Mouse (Mus musculus): ENCODE measurements around the gene Slc2a9. TPM values are rescaled to one million over a fixed set of nuclear protein-coding genes. Genes with fewer than 3 reads are reported as not detected.

Slc2a9 gene
- polyA plus RNA-seq, 1 experiment from 2014 or later = 2.4 TPM

- no peaks in the 10 kb centered on the region for H3K27me3 ChIP-seq (ENCODE audit: insufficient read depth, low read length)
- peaks cover 6% of the 10 kb centered on the region; the same call in 1 of the 2 replicates for H3K4me1 ChIP-seq (ENCODE audit: insufficient read depth, low read length)
- no peak overlapping the region for H3K9ac ChIP-seq (replicated peaks; ENCODE audit: low read length)
- H3K9me3 ChIP-seq (ENCODE audit: low read length) = 0 out of 2 replicates have a peak, but pooled peaks cover 2% of the 10 kb centered on the region
- ATAC-seq (ENCODE audit: low FRiP score, low TSS enrichment) = peak; percentile 23; the same call in 1 of the 2 replicates
- WGBS = 60% methylated on average over 3 of the region's 3 CpGs
- no peaks in the 10 kb centered on the region for H3K36me3 ChIP-seq (ENCODE audit: insufficient read depth, low read length)
- H3K27ac ChIP-seq (ENCODE audit: low read length) = peak overlapping the region; percentile 37; the same call in 1 of the 2 replicates
- no peak overlapping the region for H3K4me3 ChIP-seq (ENCODE audit: low read length)
- H3K4me2 ChIP-seq (replicated peaks; ENCODE audit: low read depth, low read length) = no peak overlapping the region
Observed at GRCm38 (mm10) chr5:38505435-38505765, 2.5 kb upstream of the Slc2a9 start.

- Histone ChIP-seq H3K4me2 (replicated peaks; ENCODE audit: low read depth, low read length) (no peak overlapping the region), H3K36me3 (ENCODE audit: insufficient read depth, low read length) (no peaks in the 10 kb centered on the region), H3K4me3 (ENCODE audit: low read length) (no peak overlapping the region), H3K9ac (replicated peaks; ENCODE audit: low read length) (no peak overlapping the region), H3K9me3 (ENCODE audit: low read length) (0 out of 2 replicates have a peak, but pooled peaks cover 2% of the 10 kb centered on the region), H3K4me1 (ENCODE audit: insufficient read depth, low read length) (peaks cover 6% of the 10 kb centered on the region; the same call in 1 of the 2 replicates), H3K27me3 (ENCODE audit: insufficient read depth, low read length) (no peaks in the 10 kb centered on the region), H3K27ac (ENCODE audit: low read length) (peak overlapping the region; percentile 37; the same call in 1 of the 2 replicates)
- WGBS = 52% methylated on average over 6 of the region's 6 CpGs
- 0 out of 2 replicates have a peak, but pooled peaks have one; percentile 23 for ATAC-seq (ENCODE audit: low FRiP score, low TSS enrichment)
Observed at GRCm38 (mm10) chr5:38504747-38505434, 1.9 kb upstream of the Slc2a9 start.

DNA sequence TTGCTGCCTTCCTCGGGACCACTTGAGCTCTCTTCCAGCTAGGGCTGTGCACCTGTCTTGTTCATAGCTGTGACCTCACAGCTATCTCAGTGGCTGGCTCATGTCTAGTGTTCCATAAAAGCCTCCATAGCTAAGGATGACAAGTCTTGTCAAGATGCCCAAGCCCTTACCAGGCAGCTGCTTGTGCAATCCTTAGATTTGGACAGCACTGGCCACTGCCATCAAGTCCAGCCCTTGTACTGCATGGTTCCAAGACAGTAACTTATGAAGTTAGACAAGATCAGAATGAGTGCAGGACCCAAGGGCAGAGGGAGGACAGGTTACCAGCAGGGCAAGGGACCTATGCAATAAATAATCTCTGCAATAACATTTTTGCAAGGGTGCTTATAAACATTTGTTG is 1.2 kb upstream of the Slc2a9 start:
- Histone ChIP-seq H3K9ac (replicated peaks; ENCODE audit: low read length) (no peak overlapping the region), H3K9me3 (ENCODE audit: low read length) (0 out of 2 replicates have a peak, but pooled peaks cover under 1% of the 10 kb centered on the region), H3K36me3 (ENCODE audit: insufficient read depth, low read length) (no peaks in the 10 kb centered on the region), H3K4me1 (ENCODE audit: insufficient read depth, low read length) (peaks cover 6% of the 10 kb centered on the region; the same call in 1 of the 2 replicates), H3K27me3 (ENCODE audit: insufficient read depth, low read length) (no peaks in the 10 kb centered on the region), H3K27ac (ENCODE audit: low read length) (no peak overlapping the region), H3K4me2 (replicated peaks; ENCODE audit: low read depth, low read length) (no peak overlapping the region), H3K4me3 (ENCODE audit: low read length) (no peak overlapping the region)
- no peak for ATAC-seq (ENCODE audit: low FRiP score, low TSS enrichment)
- 77% methylated on average over 1 of the region's 1 CpGs for WGBS

DNA sequence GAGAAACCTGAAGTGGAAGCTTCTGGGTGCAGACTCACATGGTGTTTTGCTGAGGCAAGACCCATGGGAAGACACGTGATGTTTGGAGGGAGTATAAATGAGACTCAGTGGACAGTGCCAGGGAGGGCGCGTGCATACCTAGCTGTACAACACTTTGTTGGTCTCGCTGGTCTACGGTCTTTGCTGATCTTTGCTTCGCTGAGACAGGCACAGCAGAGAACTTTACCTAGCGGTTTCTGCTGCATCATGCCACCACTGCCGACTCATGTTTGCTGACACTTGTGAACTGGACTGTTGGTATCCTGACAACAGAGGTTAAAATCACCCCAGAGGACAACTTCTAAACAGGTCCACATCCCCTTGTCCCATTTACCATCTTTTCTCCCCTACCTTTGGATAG is 2.9 kb downstream of the Slc2a9 start:
- no peaks in the 10 kb centered on the region for H3K27me3 ChIP-seq (ENCODE audit: insufficient read depth, low read length)
- H3K9me3 ChIP-seq (ENCODE audit: low read length) = no peaks in the 10 kb centered on the region
- no peak overlapping the region for H3K9ac ChIP-seq (replicated peaks; ENCODE audit: low read length)
- no peaks in the 10 kb centered on the region; the same call in 1 of the 2 replicates for H3K4me1 ChIP-seq (ENCODE audit: insufficient read depth, low read length)
- no peaks in the 10 kb centered on the region for H3K36me3 ChIP-seq (ENCODE audit: insufficient read depth, low read length)
- no peak overlapping the region for H3K27ac ChIP-seq (ENCODE audit: low read length)
- H3K4me3 ChIP-seq (ENCODE audit: low read length) = no peak overlapping the region
- no peak overlapping the region for H3K4me2 ChIP-seq (replicated peaks; ENCODE audit: low read depth, low read length)
- WGBS = 85% methylated on average over 8 of the region's 8 CpGs
- ATAC-seq (ENCODE audit: low FRiP score, low TSS enrichment) = no peak

DNA sequence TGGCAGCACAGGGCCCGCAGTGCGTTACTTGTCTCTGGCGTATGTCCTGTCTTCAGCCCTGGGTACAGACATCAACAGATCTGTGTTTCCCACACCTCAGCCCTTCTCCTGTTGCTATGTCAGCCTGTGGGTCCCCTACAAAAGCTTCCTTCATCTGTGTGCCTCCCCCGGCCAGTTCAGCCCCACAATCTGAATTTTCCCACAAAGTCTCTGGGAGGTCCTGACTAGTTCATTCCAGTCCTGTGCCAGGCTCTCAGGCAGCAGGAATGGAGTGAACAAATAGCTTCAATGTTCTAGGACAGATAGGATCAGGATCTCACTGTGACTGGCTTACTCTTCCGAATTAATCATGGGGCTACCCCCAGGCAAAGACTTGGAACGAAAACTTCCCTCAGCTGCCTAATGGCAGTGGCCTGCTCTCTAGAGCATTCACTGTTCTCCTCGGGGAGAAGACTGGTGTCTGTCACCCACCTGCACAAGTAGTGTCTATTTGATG is 3.6 kb downstream of the Slc2a9 start:
- no peak overlapping the region for H3K4me2 ChIP-seq (replicated peaks; ENCODE audit: low read depth, low read length)
- H3K4me1 ChIP-seq (ENCODE audit: insufficient read depth, low read length) = no peaks in the 10 kb centered on the region
- no peaks in the 10 kb centered on the region for H3K9me3 ChIP-seq (ENCODE audit: low read length)
- peak overlapping the region; percentile 52 for H3K27ac ChIP-seq (ENCODE audit: low read length)
- peak; percentile 81 for ATAC-seq (ENCODE audit: low FRiP score, low TSS enrichment)
- WGBS = 78% methylated on average over 7 of the region's 7 CpGs
- H3K27me3 ChIP-seq (ENCODE audit: insufficient read depth, low read length) = no peaks in the 10 kb centered on the region
- H3K4me3 ChIP-seq (ENCODE audit: low read length) = no peak overlapping the region
- H3K9ac ChIP-seq (replicated peaks; ENCODE audit: low read length) = no peak overlapping the region
- H3K36me3 ChIP-seq (ENCODE audit: insufficient read depth, low read length) = no peaks in the 10 kb centered on the region

GRCm38 (mm10) chr5:38498479-38498878 is 4.5 kb downstream of the Slc2a9 start:
- WGBS = 59% methylated on average over 5 of the region's 5 CpGs
- Histone ChIP-seq H3K27me3 (ENCODE audit: insufficient read depth, low read length) (no peaks in the 10 kb centered on the region), H3K27ac (ENCODE audit: low read length) (no peak overlapping the region), H3K4me2 (replicated peaks; ENCODE audit: low read depth, low read length) (no peak overlapping the region), H3K9ac (replicated peaks; ENCODE audit: low read length) (no peak overlapping the region), H3K9me3 (ENCODE audit: low read length) (no peaks in the 10 kb centered on the region), H3K36me3 (ENCODE audit: insufficient read depth, low read length) (no peaks in the 10 kb centered on the region), H3K4me1 (ENCODE audit: insufficient read depth, low read length) (no peaks in the 10 kb centered on the region), H3K4me3 (ENCODE audit: low read length) (no peak overlapping the region)
- ATAC-seq (ENCODE audit: low FRiP score, low TSS enrichment) = no peak

- no peak overlapping the region for H3K4me2 ChIP-seq (replicated peaks; ENCODE audit: low read depth, low read length)
- H3K27ac ChIP-seq (ENCODE audit: low read length) = no peak overlapping the region
- H3K4me3 ChIP-seq (ENCODE audit: low read length) = no peak overlapping the region
- WGBS = 54% methylated on average over 8 of the region's 8 CpGs
- ATAC-seq (ENCODE audit: low FRiP score, low TSS enrichment) = no peak
- H3K4me1 ChIP-seq (ENCODE audit: insufficient read depth, low read length) = no peaks in the 10 kb centered on the region
- H3K9me3 ChIP-seq (ENCODE audit: low read length) = peaks cover 3% of the 10 kb centered on the region; the same call in 1 of the 2 replicates
- H3K27me3 ChIP-seq (ENCODE audit: insufficient read depth, low read length) = no peaks in the 10 kb centered on the region
- H3K9ac ChIP-seq (replicated peaks; ENCODE audit: low read length) = no peak overlapping the region
- H3K36me3 ChIP-seq (ENCODE audit: insufficient read depth, low read length) = no peaks in the 10 kb centered on the region
Observed at GRCm38 (mm10) chr5:38496491-38497057, 6.4 kb downstream of the Slc2a9 start.

DNA sequence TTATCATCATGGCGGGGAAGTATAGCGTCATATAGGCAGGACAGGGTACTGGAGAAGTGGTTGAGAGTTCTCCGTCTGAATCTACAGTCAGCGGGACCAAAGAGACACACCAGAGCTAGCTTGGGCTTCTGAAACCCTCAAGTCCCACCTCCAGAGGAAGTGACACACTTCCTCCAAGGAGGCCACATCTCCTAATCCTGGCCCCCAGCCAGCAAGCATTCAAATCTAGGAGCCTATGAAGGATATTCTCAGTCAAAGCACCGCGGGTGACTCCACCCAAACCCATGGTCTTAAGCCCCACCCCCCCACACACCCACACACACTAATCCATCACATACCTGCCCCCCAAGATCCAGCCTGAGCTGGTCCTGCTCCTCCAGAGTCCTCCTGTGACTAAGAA is 9.1 kb downstream of the Slc2a9 start:
- H3K36me3 ChIP-seq (ENCODE audit: insufficient read depth, low read length) = no peaks in the 10 kb centered on the region
- H3K27ac ChIP-seq (ENCODE audit: low read length) = no peak overlapping the region
- no peak overlapping the region for H3K9ac ChIP-seq (replicated peaks; ENCODE audit: low read length)
- H3K27me3 ChIP-seq (ENCODE audit: insufficient read depth, low read length) = no peaks in the 10 kb centered on the region
- no peaks in the 10 kb centered on the region for H3K4me1 ChIP-seq (ENCODE audit: insufficient read depth, low read length)
- H3K9me3 ChIP-seq (ENCODE audit: low read length) = peaks cover 3% of the 10 kb centered on the region; the same call in 1 of the 2 replicates
- ATAC-seq (ENCODE audit: low FRiP score, low TSS enrichment) = no peak
- WGBS = 79% methylated on average over 6 of the region's 6 CpGs
- H3K4me2 ChIP-seq (replicated peaks; ENCODE audit: low read depth, low read length) = no peak overlapping the region
- no peak overlapping the region for H3K4me3 ChIP-seq (ENCODE audit: low read length)

DNA sequence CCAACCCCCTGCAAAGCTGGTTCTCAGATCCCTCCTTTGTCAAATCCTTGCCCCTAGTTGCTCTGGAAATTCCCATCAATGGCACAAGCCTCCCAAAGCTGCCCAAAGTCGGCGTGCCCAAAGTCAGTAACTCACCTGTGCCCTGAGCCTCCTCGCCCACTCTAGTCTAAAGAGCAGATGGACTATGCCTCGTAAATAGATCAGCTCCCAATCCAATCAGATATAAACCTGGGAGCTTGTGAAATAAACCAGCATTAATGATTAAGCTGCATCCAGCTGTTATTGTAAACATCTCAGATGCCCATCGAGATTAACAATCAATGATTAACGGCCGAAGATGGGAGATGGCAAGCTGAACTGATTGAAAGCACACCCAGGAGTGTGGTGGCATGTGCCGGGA is 11.2 kb downstream of the Slc2a9 start:
- WGBS = 68% methylated on average over 8 of the region's 8 CpGs
- H3K27me3 ChIP-seq (ENCODE audit: insufficient read depth, low read length) = no peaks in the 10 kb centered on the region
- no peak overlapping the region for H3K27ac ChIP-seq (ENCODE audit: low read length)
- no peak overlapping the region for H3K4me3 ChIP-seq (ENCODE audit: low read length)
- no peaks in the 10 kb centered on the region for H3K36me3 ChIP-seq (ENCODE audit: insufficient read depth, low read length)
- ATAC-seq (ENCODE audit: low FRiP score, low TSS enrichment) = no peak
- no peaks in the 10 kb centered on the region for H3K4me1 ChIP-seq (ENCODE audit: insufficient read depth, low read length)
- no peak overlapping the region for H3K9ac ChIP-seq (replicated peaks; ENCODE audit: low read length)
- H3K4me2 ChIP-seq (replicated peaks; ENCODE audit: low read depth, low read length) = no peak overlapping the region
- peaks cover 3% of the 10 kb centered on the region; the same call in 1 of the 2 replicates for H3K9me3 ChIP-seq (ENCODE audit: low read length)

GRCm38 (mm10) chr5:38489739-38490138 is 13.2 kb downstream of the Slc2a9 start:
- Histone ChIP-seq H3K4me2 (replicated peaks; ENCODE audit: low read depth, low read length) (no peak overlapping the region), H3K9ac (replicated peaks; ENCODE audit: low read length) (no peak overlapping the region), H3K27ac (ENCODE audit: low read length) (no peak overlapping the region), H3K27me3 (ENCODE audit: insufficient read depth, low read length) (no peaks in the 10 kb centered on the region), H3K4me1 (ENCODE audit: insufficient read depth, low read length) (no peaks in the 10 kb centered on the region), H3K9me3 (ENCODE audit: low read length) (peaks cover 3% of the 10 kb centered on the region; the same call in 1 of the 2 replicates), H3K36me3 (ENCODE audit: insufficient read depth, low read length) (no peaks in the 10 kb centered on the region), H3K4me3 (ENCODE audit: low read length) (no peak overlapping the region)
- WGBS = 92% methylated on average over 4 of the region's 4 CpGs
- ATAC-seq (ENCODE audit: low FRiP score, low TSS enrichment) = no peak
